Comparison of ENCODE assay signal across 41 mouse cellular contexts in genomic region chr2:164723276-164723675, GRCm38 (mm10). TPM values are rescaled to one million over a fixed set of nuclear protein-coding genes. Genes with fewer than 3 reads are reported as not detected.
"Had no signal": no experiment of that assay in that cellular context is flagged by ENCODE, and none has a peak within 500 bp of the region (broad histone marks: within the 10 kb centered on the region; RNA-seq: fewer than 3 reads in every experiment).

No protein-coding gene starts in this region.

- H3K27me3 ChIP-seq: heart, embryonic 15.5 days; hindbrain, embryonic 12.5 days; hindbrain, embryonic 13.5 days; hindbrain, embryonic 15.5 days; intestine, embryonic 15.5 days; kidney, embryonic 15.5 days had no signal

- H3K27ac ChIP-seq: heart, embryonic 13.5 days; heart, embryonic 15.5 days; hindbrain, embryonic 10.5 days; hindbrain, embryonic 12.5 days; hindbrain, embryonic 13.5 days; hindbrain, embryonic 14.5 days; hindbrain, embryonic 15.5 days; hindbrain, postnatal 0 days; intestine, embryonic 15.5 days; kidney, embryonic 15.5 days; kidney, postnatal 0 days; layer of hippocampus, adult 2 months; left cerebral cortex, adult 2 months had no signal

- H3K9me3 ChIP-seq: heart, embryonic 12.5 days; heart, embryonic 13.5 days; heart, embryonic 15.5 days; hindbrain, embryonic 10.5 days; hindbrain, embryonic 12.5 days; hindbrain, embryonic 13.5 days; hindbrain, embryonic 15.5 days; intestine, embryonic 15.5 days; kidney, embryonic 15.5 days had no signal

- H3K4me2 ChIP-seq: heart, embryonic 12.5 days; heart, embryonic 13.5 days; heart, embryonic 15.5 days; hindbrain, embryonic 12.5 days; hindbrain, embryonic 13.5 days; hindbrain, embryonic 14.5 days; hindbrain, embryonic 15.5 days; intestine, embryonic 15.5 days; kidney, embryonic 15.5 days had no signal

- H3K9ac ChIP-seq: heart, embryonic 12.5 days; heart, embryonic 13.5 days; heart, embryonic 15.5 days; hindbrain, embryonic 12.5 days; hindbrain, embryonic 13.5 days; hindbrain, embryonic 14.5 days; hindbrain, embryonic 15.5 days; intestine, embryonic 15.5 days; kidney, embryonic 15.5 days had no signal

- ATAC-seq: hindbrain, embryonic 16.5 days; hindbrain, postnatal 0 days; inflammation-experienced regulatory T-cells, adult 6 months; intestine, embryonic 15.5 days; intestine, embryonic 16.5 days; intestine, postnatal 0 days had no signal

- H3K4me3 ChIP-seq: heart, embryonic 12.5 days; heart, embryonic 13.5 days; heart, embryonic 15.5 days; hindbrain, embryonic 10.5 days; hindbrain, embryonic 12.5 days; hindbrain, embryonic 13.5 days; hindbrain, embryonic 15.5 days; intestine, embryonic 15.5 days; kidney, embryonic 15.5 days; layer of hippocampus, adult 2 months; left cerebral cortex, adult 2 months had no signal

- DNase-seq: heart, postnatal 10 days; heart, postnatal 14 days; heart, postnatal 36 days; heart, postnatal 4 days; kidney, adult 11 months; kidney, adult 18-20 months; kidney, adult 2 months; kidney, adult 8-10 months; kidney, adult 9 months; kidney, postnatal 10 days; kidney, postnatal 14 days; kidney, postnatal 36 days; kidney, postnatal 4 days; layer of hippocampus, adult 9-11 months; layer of hippocampus, postnatal 36 days had no signal

- H3K36me3 ChIP-seq: heart, embryonic 12.5 days; heart, embryonic 13.5 days; heart, embryonic 15.5 days; hindbrain, embryonic 10.5 days; hindbrain, embryonic 12.5 days; hindbrain, embryonic 13.5 days; hindbrain, embryonic 15.5 days; intestine, embryonic 15.5 days; kidney, embryonic 15.5 days had no signal

- H3K4me1 ChIP-seq: heart, embryonic 12.5 days; heart, embryonic 13.5 days; heart, embryonic 15.5 days; hindbrain, embryonic 10.5 days; hindbrain, embryonic 12.5 days; hindbrain, embryonic 13.5 days; hindbrain, embryonic 15.5 days; intestine, embryonic 15.5 days; kidney, embryonic 15.5 days had no signal

RNA-seq across cellular contexts. Expression of gene Spint5, which starts 8.2 kb away (rescaled TPM):
- polyA plus RNA-seq: heart, embryonic 12.5 days; heart, embryonic 13.5 days; heart, embryonic 14.5 days; heart, embryonic 15.5 days; heart, embryonic 16.5 days; heart, postnatal 0 days; hindbrain, embryonic 10.5 days; hindbrain, embryonic 11.5 days; hindbrain, embryonic 12.5 days; hindbrain, embryonic 13.5 days; hindbrain, embryonic 14.5 days; hindbrain, embryonic 15.5 days; hindbrain, embryonic 16.5 days; hindbrain, postnatal 0 days; inflammation-experienced regulatory T-cells, adult 6 months; intestine, embryonic 14.5 days; intestine, embryonic 15.5 days; intestine, embryonic 16.5 days; intestine, postnatal 0 days; kidney, adult 2 months; kidney, embryonic 14.5 days; kidney, embryonic 15.5 days; kidney, embryonic 16.5 days; kidney, postnatal 0 days; large intestine, adult 2 months had no signal

RNA-seq across cellular contexts. Expression of gene Wfdc3, which starts 22.5 kb away (rescaled TPM):
- polyA plus RNA-seq: inflammation-experienced regulatory T-cells, adult 6 months had no signal

RNA-seq across cellular contexts. Expression of gene Spint4, which starts 25.0 kb away (rescaled TPM):
- polyA plus RNA-seq: heart, embryonic 12.5 days; heart, embryonic 13.5 days; heart, embryonic 14.5 days; heart, embryonic 15.5 days; heart, embryonic 16.5 days; heart, postnatal 0 days; hindbrain, embryonic 10.5 days; hindbrain, embryonic 11.5 days; hindbrain, embryonic 12.5 days; hindbrain, embryonic 13.5 days; hindbrain, embryonic 14.5 days; hindbrain, embryonic 15.5 days; hindbrain, embryonic 16.5 days; hindbrain, postnatal 0 days; inflammation-experienced regulatory T-cells, adult 6 months; intestine, embryonic 14.5 days; intestine, embryonic 15.5 days; intestine, embryonic 16.5 days; intestine, postnatal 0 days; kidney, adult 2 months; large intestine, adult 2 months had no signal

RNA-seq across cellular contexts. Expression of gene Wfdc13, which starts 38.4 kb away (rescaled TPM):
- polyA plus RNA-seq: heart, embryonic 12.5 days; heart, embryonic 13.5 days; heart, embryonic 15.5 days; heart, postnatal 0 days; hindbrain, embryonic 10.5 days; hindbrain, embryonic 11.5 days; hindbrain, embryonic 12.5 days; hindbrain, embryonic 13.5 days; hindbrain, embryonic 14.5 days; hindbrain, embryonic 15.5 days; hindbrain, embryonic 16.5 days; hindbrain, postnatal 0 days; inflammation-experienced regulatory T-cells, adult 6 months; kidney, adult 2 months had no signal
